Mouse (Mus musculus): Measurements from ENCODE around the gene Gm7271. TPM values are rescaled to one million over a fixed set of nuclear protein-coding genes. Genes with fewer than 3 reads are reported as not detected.

Gm7271 gene
- polyA plus RNA-seq, 1 experiment from 2014 or later: not detected

- peak; percentile 34 for ATAC-seq (replicated peaks; ENCODE audit: low FRiP score)
- peak overlapping the region; percentile 76 for H3K9ac ChIP-seq
- H3K27me3 ChIP-seq: no peaks in the 10 kb centered on the region
- peaks cover 12% of the 10 kb centered on the region for H3K4me1 ChIP-seq
- WGBS: 8% methylated on average over 9 of the region's 9 CpGs
- peak overlapping the region; percentile 94 for H3K27ac ChIP-seq
- no peaks in the 10 kb centered on the region for H3K9me3 ChIP-seq (replicated peaks)
- peak overlapping the region; percentile 91 for H3K4me3 ChIP-seq (replicated peaks)
- peaks cover 17% of the 10 kb centered on the region for H3K36me3 ChIP-seq
- H3K4me2 ChIP-seq: peak overlapping the region; percentile 80
These were observed 45.8 kb downstream of the Gm7271 start for GRCm38 (mm10) chr5:76529704-76530066.

- WGBS: 84% methylated on average over 6 of the region's 6 CpGs
- peaks cover 12% of the 10 kb centered on the region for H3K4me1 ChIP-seq
- ATAC-seq (replicated peaks; ENCODE audit: low FRiP score): no peak
These were observed 49.3 kb downstream of the Gm7271 start for GRCm38 (mm10) chr5:76533186-76533585.

GRCm38 (mm10) chr5:76536231-76536630 is 52.4 kb downstream of the Gm7271 start:
- Histone ChIP-seq H3K4me2 (no peak overlapping the region), H3K27me3 (no peaks in the 10 kb centered on the region), H3K4me3 (replicated peaks) (no peak overlapping the region), H3K27ac (no peak overlapping the region), H3K9ac (no peak overlapping the region), H3K9me3 (replicated peaks) (no peaks in the 10 kb centered on the region), H3K36me3 (peaks cover 65% of the 10 kb centered on the region), H3K4me1 (0 out of 2 replicates have a peak, but pooled peaks cover 2% of the 10 kb centered on the region)
- ATAC-seq (replicated peaks; ENCODE audit: low FRiP score): no peak
- 84% methylated on average over 1 of the region's 1 CpGs for WGBS

More at GRCm38 (mm10) chr5:76533186-76533585, 49.3 kb downstream of the Gm7271 start:
- H3K4me2 ChIP-seq: no peak overlapping the region
- H3K9me3 ChIP-seq (replicated peaks): no peaks in the 10 kb centered on the region
- H3K9ac ChIP-seq: no peak overlapping the region
- no peak overlapping the region for H3K4me3 ChIP-seq (replicated peaks)
- H3K27me3 ChIP-seq: no peaks in the 10 kb centered on the region
- peaks cover 47% of the 10 kb centered on the region for H3K36me3 ChIP-seq
- no peak overlapping the region for H3K27ac ChIP-seq

GRCm38 (mm10) chr5:76537578-76537977 is 53.7 kb downstream of the Gm7271 start:
- 93% methylated on average over 10 of the region's 10 CpGs for WGBS
- Histone ChIP-seq H3K36me3 (peaks cover 72% of the 10 kb centered on the region), H3K4me1 (no peaks in the 10 kb centered on the region), H3K4me3 (replicated peaks) (no peak overlapping the region), H3K27me3 (no peaks in the 10 kb centered on the region), H3K4me2 (no peak overlapping the region), H3K9ac (no peak overlapping the region), H3K27ac (no peak overlapping the region), H3K9me3 (replicated peaks) (no peaks in the 10 kb centered on the region)
- no peak for ATAC-seq (replicated peaks; ENCODE audit: low FRiP score)

- Histone ChIP-seq H3K4me2 (no peak overlapping the region), H3K9ac (no peak overlapping the region), H3K4me1 (no peaks in the 10 kb centered on the region), H3K36me3 (peaks cover 80% of the 10 kb centered on the region), H3K27ac (no peak overlapping the region), H3K9me3 (replicated peaks) (no peaks in the 10 kb centered on the region), H3K27me3 (no peaks in the 10 kb centered on the region), H3K4me3 (replicated peaks) (no peak overlapping the region)
- ATAC-seq (replicated peaks; ENCODE audit: low FRiP score): no peak
- 83% methylated on average over 8 of the region's 8 CpGs for WGBS
These were observed 56.3 kb downstream of the Gm7271 start for GRCm38 (mm10) chr5:76540181-76540580.

GRCm38 (mm10) chr5:76540842-76541241 is 57.0 kb downstream of the Gm7271 start:
- no peaks in the 10 kb centered on the region for H3K27me3 ChIP-seq
- no peak overlapping the region for H3K9ac ChIP-seq
- no peak for ATAC-seq (replicated peaks; ENCODE audit: low FRiP score)
- no peaks in the 10 kb centered on the region for H3K9me3 ChIP-seq (replicated peaks)
- peaks cover 79% of the 10 kb centered on the region for H3K36me3 ChIP-seq
- no peaks in the 10 kb centered on the region for H3K4me1 ChIP-seq
- H3K4me2 ChIP-seq: no peak overlapping the region
- H3K27ac ChIP-seq: no peak overlapping the region
- H3K4me3 ChIP-seq (replicated peaks): no peak overlapping the region

GRCm38 (mm10) chr5:76543200-76543599 is 59.4 kb downstream of the Gm7271 start:
- WGBS: 87% methylated on average over 8 of the region's 8 CpGs
- Histone ChIP-seq H3K9ac (no peak overlapping the region), H3K4me1 (no peaks in the 10 kb centered on the region), H3K36me3 (peaks cover 59% of the 10 kb centered on the region), H3K4me2 (no peak overlapping the region), H3K9me3 (replicated peaks) (no peaks in the 10 kb centered on the region), H3K4me3 (replicated peaks) (no peak overlapping the region), H3K27me3 (no peaks in the 10 kb centered on the region), H3K27ac (no peak overlapping the region)
- ATAC-seq (replicated peaks; ENCODE audit: low FRiP score): no peak

- Histone ChIP-seq H3K4me3 (replicated peaks) (no peak overlapping the region), H3K4me1 (no peaks in the 10 kb centered on the region), H3K27me3 (no peaks in the 10 kb centered on the region), H3K27ac (no peak overlapping the region), H3K9me3 (replicated peaks) (no peaks in the 10 kb centered on the region), H3K4me2 (no peak overlapping the region), H3K9ac (no peak overlapping the region), H3K36me3 (peaks cover 42% of the 10 kb centered on the region)
- WGBS: 81% methylated on average over 8 of the region's 8 CpGs
- no peak for ATAC-seq (replicated peaks; ENCODE audit: low FRiP score)
These were observed 66.6 kb downstream of the Gm7271 start for GRCm38 (mm10) chr5:76550426-76550825.

GRCm38 (mm10) chr5:76565321-76565720 is 81.5 kb downstream of the Gm7271 start:
- ATAC-seq (replicated peaks; ENCODE audit: low FRiP score): no peak
- Histone ChIP-seq H3K27me3 (no peaks in the 10 kb centered on the region), H3K4me2 (no peak overlapping the region), H3K4me3 (replicated peaks) (no peak overlapping the region), H3K9ac (no peak overlapping the region), H3K9me3 (replicated peaks) (no peaks in the 10 kb centered on the region), H3K27ac (no peak overlapping the region), H3K36me3 (peaks cover 82% of the 10 kb centered on the region), H3K4me1 (no peaks in the 10 kb centered on the region)
- 37% methylated on average over 3 of the region's 3 CpGs for WGBS

Other genes starting within 250 kb of the Gm7271 start
- gene Clock, start 179.2 kb upstream of the Gm7271 start, polyA plus RNA-seq (2015; fragmentation: Nextera tagmentation; extraction: Ambion mirVana): 11.0 and 11.3 TPM in 2 replicates
- not detected in 2 replicates for gene Pdcl2, start 152.9 kb upstream of the Gm7271 start, polyA plus RNA-seq (2015; fragmentation: Nextera tagmentation; extraction: Ambion mirVana)
- not detected in 2 replicates for gene Nmu, start 120.3 kb upstream of the Gm7271 start, polyA plus RNA-seq (2015; fragmentation: Nextera tagmentation; extraction: Ambion mirVana)
- gene Exoc1, start 45.3 kb downstream of the Gm7271 start, polyA plus RNA-seq (2015; fragmentation: Nextera tagmentation; extraction: Ambion mirVana): 33.0 and 33.3 TPM in 2 replicates
- 7.3 TPM in 2 replicates for gene Cep135, start 104.7 kb downstream of the Gm7271 start, polyA plus RNA-seq (2015; fragmentation: Nextera tagmentation; extraction: Ambion mirVana)
- gene C530008M17Rik, start 172.5 kb downstream of the Gm7271 start, polyA plus RNA-seq (2015; fragmentation: Nextera tagmentation; extraction: Ambion mirVana): 17.2 and 17.3 TPM in 2 replicates